Mouse (Mus musculus) cortical plate, adult 2 months (tissue): Measurements from ENCODE around the gene Mapkapk2.

Experiments
- CTCF ChIP-seq: fragments of 200-500 bp; IDR thresholded peaks from 2 replicates; pipeline ENCODE4 v1.5.1; 2011; ENCODE audit warnings: mild to moderate bottlenecking, control low read depth, low read length; ENCODE audit not compliant: insufficient read depth; ENCODE audit errors: extremely low read depth
- POLR2A ChIP-seq: fragments of 200-500 bp; IDR thresholded peaks from 2 replicates; pipeline ENCODE4 v1.6.1; 2011; ENCODE audit warnings: mild to moderate bottlenecking, low read length, control low read depth; ENCODE audit not compliant: insufficient read depth; ENCODE audit errors: extremely low read depth

GRCm38 (mm10) chr1:131116430-131117011 lies 18.9 kb upstream of the Mapkapk2 start:
- TF ChIP-seq CTCF (no peak), POLR2A (no peak)
